9 mouse cellular contexts compared by ENCODE assay signal in genomic region chr1:179136461-179137144, GRCm38 (mm10).
DNase-seq lines count a peak whose midpoint lies in the region; ATAC-seq lines count a peak whose summit lies in the region.
"Had no signal": no experiment of that assay in that cellular context is flagged by ENCODE, and none has a peak within 500 bp of the region (broad histone marks: within the 10 kb centered on the region; RNA-seq: fewer than 3 reads in every experiment).

No protein-coding gene starts in this region.

- H3K4me2 ChIP-seq in embryonic facial prominence, embryonic 13.5 days: peak overlapping the region; percentile 4; the same call in 1 of the 2 replicates
- H3K4me2 ChIP-seq in limb, embryonic 12.5 days: no peak overlapping the region
- H3K4me2 ChIP-seq in stomach, embryonic 16.5 days (ENCODE audit: low read depth, low read length): no peak overlapping the region
- H3K4me2 ChIP-seq: neural tube, embryonic 12.5 days had no signal

- peak overlapping the region; percentile 70 for H3K27ac ChIP-seq in embryonic facial prominence, embryonic 13.5 days
- peak overlapping the region; percentile 36; the same call in 1 of the 2 replicates for H3K27ac ChIP-seq in limb, embryonic 12.5 days
- H3K27ac ChIP-seq in stomach, embryonic 16.5 days (ENCODE audit: low read length): 0 out of 2 replicates have a peak overlapping the region, but pooled peaks have one; percentile 2
- H3K27ac ChIP-seq: neural tube, embryonic 12.5 days had no signal

- 34% methylated on average over 14 of the region's 14 CpGs for WGBS in embryonic facial prominence, embryonic 13.5 days
- WGBS in limb, embryonic 12.5 days: 54% methylated on average over 14 of the region's 14 CpGs
- 32% methylated on average over 14 of the region's 14 CpGs for WGBS in stomach, embryonic 16.5 days

- H3K36me3 ChIP-seq in embryonic facial prominence, embryonic 13.5 days: peaks cover 10% of the 10 kb centered on the region
- no peaks in the 10 kb centered on the region; the same call in 1 of the 2 replicates for H3K36me3 ChIP-seq in limb, embryonic 12.5 days
- H3K36me3 ChIP-seq in stomach, embryonic 16.5 days (ENCODE audit: control insufficient read depth, insufficient read depth, low read length): peaks cover 6% of the 10 kb centered on the region; the same call in 1 of the 2 replicates
- H3K36me3 ChIP-seq: neural tube, embryonic 12.5 days had no signal

- no peak overlapping the region for H3K4me3 ChIP-seq in embryonic facial prominence, embryonic 13.5 days
- H3K4me3 ChIP-seq in limb, embryonic 12.5 days (replicated peaks): no peak overlapping the region
- H3K4me3 ChIP-seq in stomach, embryonic 16.5 days (replicated peaks; ENCODE audit: low read length): no peak overlapping the region
- H3K4me3 ChIP-seq: neural tube, embryonic 12.5 days had no signal

- H3K9me3 ChIP-seq in embryonic facial prominence, embryonic 13.5 days: peaks cover 9% of the 10 kb centered on the region
- H3K9me3 ChIP-seq in limb, embryonic 12.5 days: peaks cover 10% of the 10 kb centered on the region
- H3K9me3 ChIP-seq in stomach, embryonic 16.5 days (replicated peaks; ENCODE audit: control insufficient read depth, low read length): peaks cover 6% of the 10 kb centered on the region

- no peaks in the 10 kb centered on the region for H3K27me3 ChIP-seq in embryonic facial prominence, embryonic 13.5 days
- H3K27me3 ChIP-seq in limb, embryonic 12.5 days: no peaks in the 10 kb centered on the region
- no peaks in the 10 kb centered on the region for H3K27me3 ChIP-seq in stomach, embryonic 16.5 days (ENCODE audit: control insufficient read depth, insufficient read depth, low read length)
- H3K27me3 ChIP-seq: neural tube, embryonic 12.5 days had no signal

- peaks cover 26% of the 10 kb centered on the region for H3K4me1 ChIP-seq in embryonic facial prominence, embryonic 13.5 days
- peaks cover 19% of the 10 kb centered on the region for H3K4me1 ChIP-seq in limb, embryonic 12.5 days (replicated peaks)
- H3K4me1 ChIP-seq in stomach, embryonic 16.5 days (ENCODE audit: control insufficient read depth, insufficient read depth, low read length): peaks cover 15% of the 10 kb centered on the region
- H3K4me1 ChIP-seq: neural tube, embryonic 12.5 days had no signal

- no peak for ATAC-seq in embryonic facial prominence, embryonic 13.5 days (ENCODE audit: insufficient number of reproducible peaks, insufficient read depth, low FRiP score, low TSS enrichment, low read depth)
- ATAC-seq in limb, embryonic 12.5 days (ENCODE audit: insufficient number of reproducible peaks, insufficient read depth, low FRiP score, low TSS enrichment, low read depth): no peak
- ATAC-seq in stomach, embryonic 16.5 days (ENCODE audit: insufficient read depth, low FRiP score): peak; percentile 76

- no peak overlapping the region for H3K9ac ChIP-seq in embryonic facial prominence, embryonic 13.5 days
- no peak overlapping the region for H3K9ac ChIP-seq in limb, embryonic 12.5 days (replicated peaks)
- no peak overlapping the region for H3K9ac ChIP-seq in stomach, embryonic 16.5 days (ENCODE audit: low read length)
- H3K9ac ChIP-seq: neural tube, embryonic 12.5 days had no signal

- DNase-seq in gastrocnemius, adult 18-20 months (ENCODE audit: low spot score): peak; percentile 13
- DNase-seq in gastrocnemius, postnatal 25 days: no peak
- DNase-seq in WW6 (ENCODE audit: low read depth, low spot score): peak; percentile 14
- peak; percentile 77 for DNase-seq in heart, postnatal 4 days
- DNase-seq in left cerebral cortex, adult 9 months (ENCODE audit: low spot score in 2 of 2): no peak

Comparison
In these comparisons a context has a peak if more than half of its experiments do, and no peak if none do; other contexts are left out.
1. DNase-seq: peak in gastrocnemius, adult 18-20 months (single experiment), WW6 (single experiment) and heart, postnatal 4 days (single experiment); none in gastrocnemius, postnatal 25 days (single experiment) and left cerebral cortex, adult 9 months (0 of 2).
2. H3K27ac ChIP-seq: peak in every context shown above with its lines; median percentile 70 in embryonic facial prominence, embryonic 13.5 days; 36 in limb, embryonic 12.5 days; 2 in stomach, embryonic 16.5 days.